Mouse (Mus musculus): ENCODE measurements around the gene Olfr145. TPM values are rescaled to one million over a fixed set of nuclear protein-coding genes. Genes with fewer than 3 reads are reported as not detected.

The Olfr145 gene
- polyA plus RNA-seq, 1 experiment = not detected

- 57% methylated on average over 1 of the region's 1 CpGs for WGBS
- Histone ChIP-seq H3K4me1 (ENCODE audit: control insufficient read depth, insufficient read depth, low read length) (no peaks in the 10 kb centered on the region), H3K27ac (ENCODE audit: insufficient read depth, low read depth, low read length) (no peak overlapping the region), H3K4me3 (ENCODE audit: insufficient read depth, low read depth, low read length) (no peak overlapping the region)
- no peak for TF ChIP-seq POLR2A (IDR thresholded peaks at IDR 0.05; ENCODE audit: insufficient read depth, low read depth, low read length)
- TF ChIP-seq CTCF (IDR thresholded peaks at IDR 0.05; ENCODE audit: insufficient read depth, low read depth, low read length) = no peak
These were observed 21.5 kb downstream of the Olfr145 start for GRCm38 (mm10) chr9:37918018-37918417.

GRCm38 (mm10) chr9:37924194-37924593 lies 27.7 kb downstream of the Olfr145 start:
- Histone ChIP-seq H3K4me3 (ENCODE audit: insufficient read depth, low read depth, low read length) (no peak overlapping the region), H3K27ac (ENCODE audit: insufficient read depth, low read depth, low read length) (no peak overlapping the region), H3K4me1 (ENCODE audit: control insufficient read depth, insufficient read depth, low read length) (no peaks in the 10 kb centered on the region)
- 90% methylated on average over 5 of the region's 5 CpGs for WGBS
- no peak for TF ChIP-seq POLR2A (IDR thresholded peaks at IDR 0.05; ENCODE audit: insufficient read depth, low read depth, low read length)
- no peak for TF ChIP-seq CTCF (IDR thresholded peaks at IDR 0.05; ENCODE audit: insufficient read depth, low read depth, low read length)

DNA sequence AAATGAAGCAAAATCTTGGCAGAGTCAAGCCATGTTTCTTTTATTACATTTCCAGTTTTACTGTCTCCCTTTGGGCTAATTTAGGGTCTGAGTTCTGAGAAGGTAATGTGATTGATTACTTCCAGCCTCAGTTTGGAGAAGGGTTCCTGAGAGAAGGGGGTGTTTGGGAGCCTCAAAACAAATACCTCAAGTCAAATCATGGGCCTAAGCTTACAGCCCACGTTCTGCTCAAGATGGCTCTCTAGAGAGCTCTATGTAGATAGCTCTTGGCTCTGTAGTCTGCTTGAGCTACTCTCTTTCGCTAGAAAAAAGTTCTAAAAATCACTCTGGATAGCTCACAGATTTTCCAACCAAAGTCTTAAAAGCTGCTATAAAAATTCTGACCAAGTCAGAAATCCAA lies 28.9 kb downstream of the Olfr145 start:
- no peak overlapping the region for H3K4me3 ChIP-seq (ENCODE audit: insufficient read depth, low read depth, low read length)
- H3K27ac ChIP-seq (ENCODE audit: insufficient read depth, low read depth, low read length) = no peak overlapping the region
- no peaks in the 10 kb centered on the region for H3K4me1 ChIP-seq (ENCODE audit: control insufficient read depth, insufficient read depth, low read length)
- TF ChIP-seq POLR2A (IDR thresholded peaks at IDR 0.05; ENCODE audit: insufficient read depth, low read depth, low read length) = no peak
- TF ChIP-seq CTCF (IDR thresholded peaks at IDR 0.05; ENCODE audit: insufficient read depth, low read depth, low read length) = no peak
- WGBS = 76% methylated on average over 2 of the region's 2 CpGs

GRCm38 (mm10) chr9:37926019-37927013 lies 29.8 kb downstream of the Olfr145 start:
- no peak for TF ChIP-seq POLR2A (IDR thresholded peaks at IDR 0.05; ENCODE audit: insufficient read depth, low read depth, low read length)
- no peak for TF ChIP-seq CTCF (IDR thresholded peaks at IDR 0.05; ENCODE audit: insufficient read depth, low read depth, low read length)
- Histone ChIP-seq H3K4me3 (ENCODE audit: insufficient read depth, low read depth, low read length) (no peak overlapping the region), H3K27ac (ENCODE audit: insufficient read depth, low read depth, low read length) (no peak overlapping the region), H3K4me1 (ENCODE audit: control insufficient read depth, insufficient read depth, low read length) (no peaks in the 10 kb centered on the region)
- 60% methylated on average over 3 of the region's 3 CpGs for WGBS

GRCm38 (mm10) chr9:37932519-37932918 lies 36.0 kb downstream of the Olfr145 start:
- H3K27ac ChIP-seq (ENCODE audit: insufficient read depth, low read depth, low read length) = no peak overlapping the region
- WGBS = 5% methylated on average over 11 of the region's 11 CpGs

GRCm38 (mm10) chr9:37934146-37934545 lies 37.6 kb downstream of the Olfr145 start:
- H3K4me3 ChIP-seq (ENCODE audit: insufficient read depth, low read depth, low read length) = no peak overlapping the region
- H3K4me1 ChIP-seq (ENCODE audit: control insufficient read depth, insufficient read depth, low read length) = no peaks in the 10 kb centered on the region
- no peak overlapping the region for H3K27ac ChIP-seq (ENCODE audit: insufficient read depth, low read depth, low read length)
- no peak for TF ChIP-seq CTCF (IDR thresholded peaks at IDR 0.05; ENCODE audit: insufficient read depth, low read depth, low read length)
- TF ChIP-seq POLR2A (IDR thresholded peaks at IDR 0.05; ENCODE audit: insufficient read depth, low read depth, low read length) = no peak

More at GRCm38 (mm10) chr9:37932519-37932918, 36.0 kb downstream of the Olfr145 start:
- no peak overlapping the region for H3K4me3 ChIP-seq (ENCODE audit: insufficient read depth, low read depth, low read length)
- H3K4me1 ChIP-seq (ENCODE audit: control insufficient read depth, insufficient read depth, low read length) = no peaks in the 10 kb centered on the region
- TF ChIP-seq POLR2A (IDR thresholded peaks at IDR 0.05; ENCODE audit: insufficient read depth, low read depth, low read length) (no peak), CTCF (IDR thresholded peaks at IDR 0.05; ENCODE audit: insufficient read depth, low read depth, low read length) (no peak)

- TF ChIP-seq POLR2A (IDR thresholded peaks at IDR 0.05; ENCODE audit: insufficient read depth, low read depth, low read length) (no peak), CTCF (IDR thresholded peaks at IDR 0.05; ENCODE audit: insufficient read depth, low read depth, low read length) (no peak)
- no peak overlapping the region for H3K27ac ChIP-seq (ENCODE audit: insufficient read depth, low read depth, low read length)
- no peak overlapping the region for H3K4me3 ChIP-seq (ENCODE audit: insufficient read depth, low read depth, low read length)
- H3K4me1 ChIP-seq (ENCODE audit: control insufficient read depth, insufficient read depth, low read length) = no peaks in the 10 kb centered on the region
- WGBS = 90% methylated on average over 2 of the region's 2 CpGs
These were observed 44.6 kb downstream of the Olfr145 start for GRCm38 (mm10) chr9:37941167-37941566.

Other genes starting within 250 kb of the Olfr145 start
- not detected in 2 replicates for gene Tbrg1, start 239.4 kb upstream of the Olfr145 start, polyA plus RNA-seq (2012; ENCODE audit: insufficient read depth, insufficient read length, low replicate concordance, missing spikeins)
- not detected in 2 replicates for gene Panx3, start 227.5 kb upstream of the Olfr145 start, polyA plus RNA-seq (2012; ENCODE audit: insufficient read depth, insufficient read length, low replicate concordance, missing spikeins)
- gene Olfr160, start 180.5 kb upstream of the Olfr145 start, polyA plus RNA-seq (2012; ENCODE audit: insufficient read depth, insufficient read length, low replicate concordance, missing spikeins) = not detected in 2 replicates
- not detected in 2 replicates for gene Olfr874, start 151.6 kb upstream of the Olfr145 start, polyA plus RNA-seq (2012; ENCODE audit: insufficient read depth, insufficient read length, low replicate concordance, missing spikeins)
- gene Olfr875, start 124.9 kb upstream of the Olfr145 start, polyA plus RNA-seq (2012; ENCODE audit: insufficient read depth, insufficient read length, low replicate concordance, missing spikeins) = not detected in 2 replicates
- not detected in 2 replicates for gene Olfr876, start 93.7 kb upstream of the Olfr145 start, polyA plus RNA-seq (2012; ENCODE audit: insufficient read depth, insufficient read length, low replicate concordance, missing spikeins)
- not detected in 2 replicates for gene Olfr877, start 42.5 kb upstream of the Olfr145 start, polyA plus RNA-seq (2012; ENCODE audit: insufficient read depth, insufficient read length, low replicate concordance, missing spikeins)
- not detected in 2 replicates for gene Olfr878, start 21.1 kb downstream of the Olfr145 start, polyA plus RNA-seq (2012; ENCODE audit: insufficient read depth, insufficient read length, low replicate concordance, missing spikeins)
- not detected in 2 replicates for gene Olfr881, start 95.1 kb downstream of the Olfr145 start, polyA plus RNA-seq (2012; ENCODE audit: insufficient read depth, insufficient read length, low replicate concordance, missing spikeins)
- gene Olfr883, start 129.1 kb downstream of the Olfr145 start, polyA plus RNA-seq (2012; ENCODE audit: insufficient read depth, insufficient read length, low replicate concordance, missing spikeins) = not detected in 2 replicates
- not detected in 2 replicates for gene Olfr884, start 149.8 kb downstream of the Olfr145 start, polyA plus RNA-seq (2012; ENCODE audit: insufficient read depth, insufficient read length, low replicate concordance, missing spikeins)
- gene Olfr885, start 164.6 kb downstream of the Olfr145 start, polyA plus RNA-seq (2012; ENCODE audit: insufficient read depth, insufficient read length, low replicate concordance, missing spikeins) = not detected in 2 replicates
- gene Olfr887, start 187.3 kb downstream of the Olfr145 start, polyA plus RNA-seq (2012; ENCODE audit: insufficient read depth, insufficient read length, low replicate concordance, missing spikeins) = not detected in 2 replicates
- gene Olfr888, start 211.4 kb downstream of the Olfr145 start, polyA plus RNA-seq (2012; ENCODE audit: insufficient read depth, insufficient read length, low replicate concordance, missing spikeins) = not detected in 2 replicates
- gene Olfr889, start 218.5 kb downstream of the Olfr145 start, polyA plus RNA-seq (2012; ENCODE audit: insufficient read depth, insufficient read length, low replicate concordance, missing spikeins) = not detected in 2 replicates
- not detected in 2 replicates for gene Olfr890, start 245.8 kb downstream of the Olfr145 start, polyA plus RNA-seq (2012; ENCODE audit: insufficient read depth, insufficient read length, low replicate concordance, missing spikeins)